Mouse (Mus musculus) heart, embryonic 11.5 days (tissue): ENCODE data around the gene Dld. TPM values are rescaled to one million over a fixed set of nuclear protein-coding genes. Genes with fewer than 3 reads are reported as not detected.

Experiments
- ATAC-seq: fragments of 200-750 bp; cut with Nextera tagmentation; replicated peaks from 2 replicates; pipeline ENCODE4 v1.8.0; 2017; ENCODE audit warnings: moderate library complexity; ENCODE audit not compliant: insufficient number of reproducible peaks, low FRiP score, low TSS enrichment
- H3K27ac ChIP-seq: fragments of 300-500 bp; sonication (generic); 2 replicates; pipeline ENCODE4 v1.5.1; 2014; ENCODE audit warnings: mild to moderate bottlenecking, low read depth, low read length
- H3K27me3 ChIP-seq: fragments of 300-500 bp; sonication (generic); 2 replicates; pipeline ENCODE4 v1.6.1; 2014; ENCODE audit warnings: mild to moderate bottlenecking, low read length, mixed read lengths; ENCODE audit not compliant: control insufficient read depth, insufficient read depth
- H3K36me3 ChIP-seq: fragments of 300-500 bp; sonication (generic); 2 replicates; pipeline ENCODE4 v1.6.1; 2014; ENCODE audit warnings: mild to moderate bottlenecking, low read length, moderate library complexity, mixed read lengths; ENCODE audit not compliant: control insufficient read depth, insufficient read depth
- H3K4me1 ChIP-seq: fragments of 300-500 bp; sonication (generic); 2 replicates; pipeline ENCODE4 v1.6.1; 2014; ENCODE audit warnings: low read length; ENCODE audit not compliant: control insufficient read depth, insufficient read depth
- H3K4me2 ChIP-seq: fragments of 300-500 bp; sonication (generic); 2 replicates; pipeline ENCODE4 v1.6.1; 2014; ENCODE audit warnings: mild to moderate bottlenecking, moderate library complexity
- H3K4me3 ChIP-seq: fragments of 300-500 bp; sonication (generic); 2 replicates; pipeline ENCODE4 v1.5.1; 2014; ENCODE audit warnings: low read depth, low read length
- H3K9ac ChIP-seq: fragments of 300-500 bp; sonication (generic); 2 replicates; pipeline ENCODE4 v1.6.1; 2014; ENCODE audit warnings: mild to moderate bottlenecking, low read depth, low read length, moderate library complexity
- H3K9me3 ChIP-seq: fragments of 300-500 bp; sonication (generic); replicated peaks from 2 replicates; pipeline ENCODE4 v1.6.1; 2016; ENCODE audit warnings: low read length; ENCODE audit not compliant: control insufficient read depth
- WGBS: fragments of 180-500 bp; shearing (Covaris S2); extraction: QIAGEN DNeasy Blood & Tissue Kit; methylation state at CpG from one replicate; pipeline ENCODE4 v1.1.7; 2014; ENCODE audit not compliant: insufficient replicate concordance; 5-methylcytosine and 5-hydroxymethylcytosine counted together
- polyA plus RNA-seq: library from polyadenylated mRNA; unstranded; fragments of >200 nt; fragmentation: Nextera tagmentation; extraction: Ambion mirVana; gene quantifications from 2 replicates; pipeline ENCODE4 v1.2.1, GENCODE M21; 2014

Dld gene
- polyA plus RNA-seq, 1 experiment from 2014 or later: 207 TPM

DNA sequence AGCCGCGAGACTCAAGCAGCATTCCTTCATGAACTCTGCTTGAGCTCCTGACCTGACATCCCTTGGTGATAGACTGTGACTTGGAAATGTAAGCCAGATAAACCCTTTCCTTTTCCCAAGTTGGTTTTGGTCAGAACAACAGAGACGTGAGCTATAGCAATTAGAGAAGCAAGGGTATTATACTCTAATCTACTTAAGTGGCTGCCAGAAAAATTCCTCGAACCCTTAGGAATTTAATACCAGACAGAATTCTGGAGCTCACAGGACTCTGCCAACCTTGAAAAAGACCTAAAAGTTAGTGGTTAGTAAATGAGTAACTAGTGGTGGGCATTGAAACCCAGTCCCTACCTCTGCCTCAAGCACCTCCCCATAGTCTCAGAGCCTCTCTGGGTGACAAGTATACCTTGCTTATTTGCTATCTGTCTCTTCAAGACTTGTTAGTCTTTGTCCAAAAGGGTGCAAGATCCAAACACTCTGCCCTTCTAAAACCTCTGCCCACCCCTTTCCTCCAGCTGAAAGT lies 67.6 kb downstream of the Dld start:
- no peak overlapping the region for H3K4me3 ChIP-seq
- H3K27ac ChIP-seq: no peak overlapping the region
- 76% methylated on average over 4 of the region's 4 CpGs for WGBS
- no peak overlapping the region for H3K9ac ChIP-seq
- H3K27me3 ChIP-seq: no peaks in the 10 kb centered on the region
- H3K36me3 ChIP-seq: peaks cover 60% of the 10 kb centered on the region
- H3K9me3 ChIP-seq: no peaks in the 10 kb centered on the region
- no peak overlapping the region for H3K4me2 ChIP-seq
- H3K4me1 ChIP-seq: peaks cover 16% of the 10 kb centered on the region; the same call in 1 of the 2 replicates
- no peak for ATAC-seq

DNA sequence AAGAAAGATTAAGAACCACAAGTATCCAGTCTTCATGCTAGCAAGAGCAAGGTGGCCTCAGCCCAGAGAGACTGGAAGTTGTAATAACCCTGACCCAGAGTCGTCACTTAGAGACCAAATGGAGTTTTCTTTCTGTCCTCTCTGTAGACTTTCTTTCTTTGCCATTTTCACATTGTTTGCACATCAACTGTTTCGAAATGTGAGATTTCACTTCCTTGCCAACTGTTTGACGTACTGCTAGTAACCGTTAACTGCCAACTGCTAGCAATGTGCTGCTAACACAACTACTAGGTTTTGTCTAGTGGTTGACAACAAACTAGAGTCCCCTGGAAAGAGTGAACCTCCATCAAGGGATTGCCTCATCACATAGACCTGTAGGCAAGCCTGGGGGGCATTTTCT lies 68.1 kb downstream of the Dld start:
- Histone ChIP-seq H3K9me3 (no peaks in the 10 kb centered on the region), H3K4me1 (peaks cover 19% of the 10 kb centered on the region; the same call in 1 of the 2 replicates), H3K4me2 (no peak overlapping the region), H3K36me3 (peaks cover 60% of the 10 kb centered on the region), H3K4me3 (no peak overlapping the region), H3K27ac (no peak overlapping the region), H3K9ac (no peak overlapping the region), H3K27me3 (no peaks in the 10 kb centered on the region)
- no peak for ATAC-seq
- WGBS: 92% methylated on average over 4 of the region's 4 CpGs

DNA sequence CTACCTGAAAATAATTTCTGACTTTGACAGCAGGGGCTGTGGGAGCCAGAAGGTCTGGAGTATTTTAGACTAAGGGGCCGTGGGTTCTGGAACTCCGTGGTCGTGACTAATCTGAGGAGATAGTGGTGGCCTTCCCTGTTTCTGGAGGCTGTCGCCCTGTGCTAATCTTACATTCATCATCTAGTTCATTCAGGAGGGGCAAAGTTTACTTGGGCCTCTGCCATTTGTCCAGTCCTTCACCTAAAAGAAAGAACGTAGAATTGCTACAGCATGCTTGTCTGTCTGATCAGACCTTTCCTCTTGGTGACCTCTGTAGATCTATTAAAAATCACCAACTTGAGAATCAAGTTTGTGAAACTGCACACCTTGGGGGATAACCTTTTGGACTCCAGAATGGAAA lies 69.0 kb downstream of the Dld start:
- peaks cover 56% of the 10 kb centered on the region for H3K36me3 ChIP-seq
- no peak overlapping the region for H3K4me2 ChIP-seq
- H3K9ac ChIP-seq: no peak overlapping the region
- H3K27ac ChIP-seq: no peak overlapping the region
- H3K27me3 ChIP-seq: no peaks in the 10 kb centered on the region
- peaks cover 21% of the 10 kb centered on the region; the same call in 1 of the 2 replicates for H3K4me1 ChIP-seq
- ATAC-seq: no peak
- 48% methylated on average over 5 of the region's 5 CpGs for WGBS
- no peaks in the 10 kb centered on the region for H3K9me3 ChIP-seq
- H3K4me3 ChIP-seq: no peak overlapping the region

Other genes with a start within 250 kb of the Dld start
- not detected in 2 replicates for gene Gm6993, start 110.7 kb downstream of the Dld start, polyA plus RNA-seq
- gene Lamb1, start 86.2 kb downstream of the Dld start, polyA plus RNA-seq: 67.4 and 92.3 TPM in 2 replicates
- gene Slc26a3, start 39.4 kb upstream of the Dld start, polyA plus RNA-seq: 0.07 TPM in 1 of 2 replicates, not detected in the other
- 11.8 and 16.3 TPM in 2 replicates for gene Cbll1, start 148.2 kb upstream of the Dld start, polyA plus RNA-seq
- 0.19 TPM in 1 of 2 replicates, not detected in the other for gene Slc26a4, start 208.5 kb upstream of the Dld start, polyA plus RNA-seq